9 mouse cellular contexts compared by ENCODE assay signal in the genomic region with DNA sequence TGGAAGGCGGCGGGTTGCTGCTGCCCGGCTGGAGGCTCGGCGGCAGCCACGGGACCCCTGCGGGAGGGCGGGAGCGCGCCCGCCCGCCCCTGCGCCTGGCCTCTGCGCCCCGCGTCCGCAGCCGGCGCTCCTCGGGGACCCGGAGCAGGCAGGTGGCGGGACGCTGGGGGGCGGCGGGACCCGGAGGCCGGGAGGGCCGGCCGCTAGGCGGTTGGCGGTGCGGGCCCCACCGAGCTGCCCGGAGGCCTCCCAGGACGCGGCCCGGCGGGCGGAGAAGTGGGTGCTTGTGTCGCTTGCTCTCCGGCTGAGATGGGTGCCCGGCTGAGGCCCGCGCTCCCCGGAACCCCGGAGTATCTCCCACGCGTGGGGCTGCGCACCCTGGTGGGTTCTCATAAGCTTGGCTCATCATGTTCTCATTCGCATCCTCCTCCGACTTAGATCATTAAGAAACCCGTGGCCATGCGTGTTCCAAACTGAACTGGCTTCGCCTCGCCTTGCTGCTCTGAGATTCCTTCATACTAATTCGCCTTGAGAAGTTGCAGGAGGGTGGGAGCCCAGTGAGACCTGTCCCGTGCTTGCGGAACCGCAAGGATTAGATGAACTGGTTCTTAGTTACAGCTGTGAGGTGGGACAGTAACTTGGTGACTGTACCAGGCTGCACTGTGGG. TPM values are rescaled to one million over a fixed set of nuclear protein-coding genes. Genes with fewer than 3 reads are reported as not detected.
A peak's percentile ranks its signal among the peaks of the same experiment; 100 is the strongest.
DNase-seq lines count a peak whose midpoint lies in the region; ATAC-seq and TF ChIP-seq lines count a peak whose summit lies in the region.
"Had no signal": no experiment of that assay in that cellular context is flagged by ENCODE, and none has a peak within 500 bp of the region (broad histone marks: within the 10 kb centered on the region; RNA-seq: fewer than 3 reads in every experiment).

No protein-coding gene starts in this region.

- 5% methylated on average over 56 of the region's 59 CpGs for WGBS in thymus, adult 2 months
- under 1% methylated on average over 50 of the region's 59 CpGs for WGBS in forebrain, embryonic 14.5 days
- WGBS in hindbrain, embryonic 13.5 days, result under 1% methylated on average over 37 of the region's 59 CpGs
- 1% methylated on average over 56 of the region's 59 CpGs for WGBS in midbrain, embryonic 10.5 days
- under 1% methylated on average over 46 of the region's 59 CpGs for WGBS in stomach, embryonic 15.5 days

- H3K9me3 ChIP-seq in forebrain, embryonic 14.5 days (replicated peaks; ENCODE audit: control insufficient read depth, low read length), result peaks cover 3% of the 10 kb centered on the region; the same call in 1 of the 2 replicates
- H3K9me3 ChIP-seq in hindbrain, embryonic 13.5 days, result peaks cover 4% of the 10 kb centered on the region; the same call in 1 of the 2 replicates
- H3K9me3 ChIP-seq in midbrain, embryonic 10.5 days (replicated peaks), result peaks cover 10% of the 10 kb centered on the region; the same call in 1 of the 2 replicates
- no peaks in the 10 kb centered on the region for H3K9me3 ChIP-seq in stomach, embryonic 15.5 days

- DNase-seq in thymus, postnatal 14 days, result peak; percentile 11
- no peak for DNase-seq in thymus, adult 2 months
- peak; percentile 59 for DNase-seq in forebrain, embryonic 14.5 days (ENCODE audit: low spot score)
- DNase-seq in left cerebral cortex, adult 9 months (ENCODE audit: low spot score in 2 of 2), result peak; percentile 39 to 43
- peak; percentile 67 for DNase-seq in midbrain, embryonic 10.5 days (ENCODE audit: low spot score)

- no peak for TF ChIP-seq POLR2A in thymus, adult 2 months (IDR thresholded peaks at IDR 0.05; ENCODE audit: control insufficient read depth, extremely low read depth, insufficient read depth, low read length, poor library complexity)

- no peaks in the 10 kb centered on the region for H3K4me1 ChIP-seq in thymus, adult 2 months (replicated peaks; ENCODE audit: control insufficient read depth, insufficient read depth, low read length)
- peaks cover 12% of the 10 kb centered on the region for H3K4me1 ChIP-seq in forebrain, embryonic 14.5 days (ENCODE audit: control insufficient read depth, insufficient read depth, low read length)
- peaks cover 22% of the 10 kb centered on the region for H3K4me1 ChIP-seq in hindbrain, embryonic 13.5 days (replicated peaks)
- peaks cover 21% of the 10 kb centered on the region for H3K4me1 ChIP-seq in midbrain, embryonic 10.5 days
- no peaks in the 10 kb centered on the region for H3K4me1 ChIP-seq in stomach, embryonic 15.5 days
- H3K4me1 ChIP-seq: megakaryocyte, embryonic 14.5 days had no signal

- peak overlapping the region; percentile 94 for H3K9ac ChIP-seq in forebrain, embryonic 14.5 days (ENCODE audit: low read length)
- peak overlapping the region; percentile 93 for H3K9ac ChIP-seq in hindbrain, embryonic 13.5 days
- peak overlapping the region; percentile 38 for H3K9ac ChIP-seq in stomach, embryonic 15.5 days

- no peak overlapping the region for H3K27ac ChIP-seq in thymus, adult 2 months (ENCODE audit: control insufficient read depth, insufficient read depth, low read length)
- peak overlapping the region; percentile 68 for H3K27ac ChIP-seq in forebrain, embryonic 14.5 days (ENCODE audit: low read depth, low read length)
- H3K27ac ChIP-seq in hindbrain, embryonic 13.5 days, result peak overlapping the region; percentile 81
- H3K27ac ChIP-seq in midbrain, embryonic 10.5 days (replicated peaks), result peak overlapping the region; percentile 94
- H3K27ac ChIP-seq in stomach, embryonic 15.5 days, result no peak overlapping the region

- no peaks in the 10 kb centered on the region for H3K36me3 ChIP-seq in thymus, adult 2 months (ENCODE audit: control insufficient read depth, insufficient read depth, low read length)
- no peaks in the 10 kb centered on the region for H3K36me3 ChIP-seq in forebrain, embryonic 14.5 days (ENCODE audit: control insufficient read depth, insufficient read depth, low read length)
- H3K36me3 ChIP-seq in hindbrain, embryonic 13.5 days, result no peaks in the 10 kb centered on the region
- H3K36me3 ChIP-seq in midbrain, embryonic 10.5 days, result no peaks in the 10 kb centered on the region
- no peaks in the 10 kb centered on the region for H3K36me3 ChIP-seq in stomach, embryonic 15.5 days

- no peak for TF ChIP-seq CTCF in thymus, adult 2 months (IDR thresholded peaks at IDR 0.05; ENCODE audit: borderline replicate concordance, control insufficient read depth, extremely low read depth, insufficient read depth, low read length, poor library complexity)

- no peak overlapping the region for H3K4me3 ChIP-seq in thymus, adult 2 months (ENCODE audit: control insufficient read depth, insufficient read depth, low read length)
- H3K4me3 ChIP-seq in forebrain, embryonic 14.5 days (ENCODE audit: low read depth, low read length), result peak overlapping the region; percentile 75
- peak overlapping the region; percentile 90 for H3K4me3 ChIP-seq in hindbrain, embryonic 13.5 days
- peak overlapping the region; percentile 90 for H3K4me3 ChIP-seq in midbrain, embryonic 10.5 days
- peak overlapping the region; percentile 63 for H3K4me3 ChIP-seq in stomach, embryonic 15.5 days (replicated peaks)
- H3K4me3 ChIP-seq: megakaryocyte, embryonic 14.5 days had no signal

- peak overlapping the region; percentile 87 for H3K4me2 ChIP-seq in forebrain, embryonic 14.5 days (ENCODE audit: low read length)
- H3K4me2 ChIP-seq in hindbrain, embryonic 13.5 days, result peak overlapping the region; percentile 80
- peak overlapping the region; percentile 83 for H3K4me2 ChIP-seq in stomach, embryonic 15.5 days

- H3K27me3 ChIP-seq in thymus, adult 2 months (ENCODE audit: control insufficient read depth, insufficient read depth, low read length), result no peaks in the 10 kb centered on the region
- H3K27me3 ChIP-seq in forebrain, embryonic 14.5 days (replicated peaks; ENCODE audit: control insufficient read depth, insufficient read depth, low read length), result no peaks in the 10 kb centered on the region
- H3K27me3 ChIP-seq in hindbrain, embryonic 13.5 days, result 0 out of 2 replicates have a peak, but pooled peaks cover 11% of the 10 kb centered on the region
- peaks cover 16% of the 10 kb centered on the region for H3K27me3 ChIP-seq in midbrain, embryonic 10.5 days (ENCODE audit: low read depth, poor library complexity, severe bottlenecking)
- H3K27me3 ChIP-seq in stomach, embryonic 15.5 days (replicated peaks), result no peaks in the 10 kb centered on the region; the same call in 1 of the 2 replicates

- ATAC-seq in forebrain, embryonic 14.5 days, result peak; percentile 72; the same call in 1 of the 2 replicates
- peak; percentile 74 for ATAC-seq in hindbrain, embryonic 13.5 days (ENCODE audit: low FRiP score)
- ATAC-seq in stomach, embryonic 15.5 days (ENCODE audit: insufficient read depth, low FRiP score, low read depth), result peak; percentile 38; the same call in 1 of the 2 replicates
- no peak for ATAC-seq in CD4-positive, CD25-positive, alpha-beta regulatory T cell, adult 4 months

RNA-seq across cellular contexts. Expression of gene Clip4, which starts 14.6 kb away (rescaled TPM):
- 16.2 and 20.2 TPM in 2 replicates for polyA plus RNA-seq in thymus, adult 2 months (2012; rRNA removed)
- polyA plus RNA-seq in forebrain, embryonic 14.5 days (2014; fragmentation: Nextera tagmentation; extraction: Ambion mirVana), result 6.9 and 8.0 TPM in 2 replicates
- polyA plus RNA-seq in hindbrain, embryonic 13.5 days (2015; fragmentation: Nextera tagmentation; extraction: Ambion mirVana), result 11.1 and 13.2 TPM in 2 replicates
- 4.4 and 4.5 TPM in 2 replicates for polyA plus RNA-seq in midbrain, embryonic 10.5 days (2016; fragmentation: Nextera tagmentation; extraction: Ambion mirVana)
- polyA plus RNA-seq in stomach, embryonic 15.5 days (2015; fragmentation: Nextera tagmentation; extraction: Ambion mirVana), result 6.3 and 7.2 TPM in 2 replicates
- polyA plus RNA-seq in CD4-positive, CD25-positive, alpha-beta regulatory T cell, adult 4 months (2017; shearing (Covaris generic)), result not detected

RNA-seq across cellular contexts. Expression of gene Pcare, which starts 30.1 kb away (rescaled TPM):
- polyA plus RNA-seq in thymus, adult 2 months (2012; rRNA removed), result 0.04 TPM in 1 of 2 replicates, not detected in the other
- polyA plus RNA-seq in forebrain, embryonic 14.5 days (2014; fragmentation: Nextera tagmentation; extraction: Ambion mirVana), result not detected in 2 replicates
- not detected in 2 replicates for polyA plus RNA-seq in hindbrain, embryonic 13.5 days (2015; fragmentation: Nextera tagmentation; extraction: Ambion mirVana)
- not detected in 2 replicates for polyA plus RNA-seq in midbrain, embryonic 10.5 days (2016; fragmentation: Nextera tagmentation; extraction: Ambion mirVana)
- not detected in 2 replicates for polyA plus RNA-seq in stomach, embryonic 15.5 days (2015; fragmentation: Nextera tagmentation; extraction: Ambion mirVana)
- not detected for polyA plus RNA-seq in CD4-positive, CD25-positive, alpha-beta regulatory T cell, adult 4 months (2017; shearing (Covaris generic))

Comparison
In these comparisons a context has a peak if more than half of its experiments do, and no peak if none do; other contexts are left out.
1. H3K27ac ChIP-seq: peak in forebrain, embryonic 14.5 days (single experiment), hindbrain, embryonic 13.5 days (single experiment) and midbrain, embryonic 10.5 days (single experiment); none in thymus, adult 2 months (single experiment) and stomach, embryonic 15.5 days (single experiment).
2. H3K9ac ChIP-seq: peak in every context shown above with its lines; median percentile 94 in forebrain, embryonic 14.5 days; 93 in hindbrain, embryonic 13.5 days; 38 in stomach, embryonic 15.5 days.
3. Peak in every context shown above with its lines, with median percentiles within 50 percentile points of each other: H3K4me2 ChIP-seq.